Mouse (Mus musculus): ENCODE data around the gene Tpra1. TPM values are rescaled to one million over a fixed set of nuclear protein-coding genes. Genes with fewer than 3 reads are reported as not detected.

The Tpra1 gene
- polyA plus RNA-seq, 1 experiment from 2014 or later = 73.6 TPM

Other genes with a start within 250 kb of the Tpra1 start
- gene Mgll, start 177.8 kb upstream of the Tpra1 start, polyA plus RNA-seq (2015; fragmentation: Nextera tagmentation; extraction: Ambion mirVana) = 19.7 and 21.3 TPM in 2 replicates
- gene Abtb1, start 60.3 kb upstream of the Tpra1 start, polyA plus RNA-seq (2015; fragmentation: Nextera tagmentation; extraction: Ambion mirVana) = 36.3 and 38.2 TPM in 2 replicates
- gene Podxl2, start 27.2 kb upstream of the Tpra1 start, polyA plus RNA-seq (2015; fragmentation: Nextera tagmentation; extraction: Ambion mirVana) = 546 and 595 TPM in 2 replicates
- 43.0 and 43.7 TPM in 2 replicates for gene Mcm2, start 3.5 kb upstream of the Tpra1 start, polyA plus RNA-seq (2015; fragmentation: Nextera tagmentation; extraction: Ambion mirVana)